Mouse (Mus musculus) spleen, adult 2 months (tissue): ENCODE measurements around the gene Il6ra.

Experiments
- CTCF ChIP-seq: fragments of 200-500 bp; IDR thresholded peaks from 2 replicates; pipeline ENCODE4 v1.5.1; 2011; ENCODE audit warnings: mild to moderate bottlenecking, inconsistent platforms; ENCODE audit not compliant: insufficient read depth, insufficient read length, insufficient replicate concordance; ENCODE audit errors: extremely low read depth
- POLR2A ChIP-seq: fragments of 200-500 bp; IDR thresholded peaks from 2 replicates; pipeline ENCODE4 v1.6.1; 2011; ENCODE audit warnings: low read depth, low read length, inconsistent platforms

- TF ChIP-seq CTCF, result no peak
- TF ChIP-seq POLR2A, result no peak
These were observed 42.3 kb downstream of the Il6ra start for GRCm38 (mm10) chr3:89870472-89871271.
